Mouse (Mus musculus) midbrain, embryonic 14.5 days (tissue): Measurements from ENCODE around the gene Ddx23. TPM values are rescaled to one million over a fixed set of nuclear protein-coding genes. Genes with fewer than 3 reads are reported as not detected.

Experiments
- ATAC-seq: fragments of 200-750 bp; cut with Nextera tagmentation; 2 replicates; pipeline ENCODE4 v1.8.0; 2017; ENCODE audit warnings: moderate number of reproducible peaks, moderate library complexity; ENCODE audit not compliant: low FRiP score, low TSS enrichment
- DNase-seq: peaks from one replicate; pipeline ENCODE4 v3.0.0-alpha.2; 2015
- H3K27ac ChIP-seq: fragments of 300-500 bp; sonication (generic); replicated peaks from 2 replicates; pipeline ENCODE4 v1.5.1; 2014; ENCODE audit warnings: mild to moderate bottlenecking, low read depth, low read length, moderate library complexity
- H3K27me3 ChIP-seq: fragments of 300-500 bp; sonication (generic); 2 replicates; pipeline ENCODE4 v1.6.1; 2014; ENCODE audit warnings: low read length, control low read depth, mixed read lengths; ENCODE audit not compliant: control insufficient read depth, insufficient read depth
- H3K36me3 ChIP-seq: fragments of 300-500 bp; sonication (generic); 2 replicates; pipeline ENCODE4 v1.6.1; 2014; ENCODE audit warnings: low read length, control low read depth; ENCODE audit not compliant: control insufficient read depth, insufficient read depth
- H3K4me1 ChIP-seq: fragments of 300-500 bp; sonication (generic); 2 replicates; pipeline ENCODE4 v1.6.1; 2014; ENCODE audit warnings: mild to moderate bottlenecking, antibody characterized with exemption, low read length, control low read depth; ENCODE audit not compliant: control insufficient read depth, insufficient read depth
- H3K4me2 ChIP-seq: fragments of 300-500 bp; sonication (generic); 2 replicates; pipeline ENCODE4 v1.6.1; 2014; ENCODE audit warnings: mild to moderate bottlenecking, low read length, moderate library complexity
- H3K4me3 ChIP-seq: fragments of 300-500 bp; sonication (generic); replicated peaks from 2 replicates; pipeline ENCODE4 v1.5.1; 2014; ENCODE audit warnings: low read depth, low read length
- H3K9ac ChIP-seq: fragments of 300-500 bp; sonication (generic); replicated peaks from 2 replicates; pipeline ENCODE4 v1.6.1; 2014; ENCODE audit warnings: mild to moderate bottlenecking, low read length, moderate library complexity
- H3K9me3 ChIP-seq: fragments of 300-500 bp; sonication (generic); 2 replicates; pipeline ENCODE4 v1.6.1; 2016; ENCODE audit warnings: low read length, control low read depth, mixed read lengths; ENCODE audit not compliant: control insufficient read depth
- WGBS: fragments of 180-500 bp; shearing (Covaris S2); extraction: QIAGEN DNeasy Blood & Tissue Kit; methylation state at CpG from one replicate; pipeline ENCODE4 v1.1.7; 2014; 5-methylcytosine and 5-hydroxymethylcytosine counted together
- polyA plus RNA-seq: library from polyadenylated mRNA; unstranded; fragments of >200 nt; fragmentation: Nextera tagmentation; extraction: Ambion mirVana; gene quantifications from 2 replicates; pipeline ENCODE4 v1.2.1, GENCODE M21; 2014

Gene Ddx23
- polyA plus RNA-seq, 1 experiment from 2014 or later: 24.9 TPM

DNA sequence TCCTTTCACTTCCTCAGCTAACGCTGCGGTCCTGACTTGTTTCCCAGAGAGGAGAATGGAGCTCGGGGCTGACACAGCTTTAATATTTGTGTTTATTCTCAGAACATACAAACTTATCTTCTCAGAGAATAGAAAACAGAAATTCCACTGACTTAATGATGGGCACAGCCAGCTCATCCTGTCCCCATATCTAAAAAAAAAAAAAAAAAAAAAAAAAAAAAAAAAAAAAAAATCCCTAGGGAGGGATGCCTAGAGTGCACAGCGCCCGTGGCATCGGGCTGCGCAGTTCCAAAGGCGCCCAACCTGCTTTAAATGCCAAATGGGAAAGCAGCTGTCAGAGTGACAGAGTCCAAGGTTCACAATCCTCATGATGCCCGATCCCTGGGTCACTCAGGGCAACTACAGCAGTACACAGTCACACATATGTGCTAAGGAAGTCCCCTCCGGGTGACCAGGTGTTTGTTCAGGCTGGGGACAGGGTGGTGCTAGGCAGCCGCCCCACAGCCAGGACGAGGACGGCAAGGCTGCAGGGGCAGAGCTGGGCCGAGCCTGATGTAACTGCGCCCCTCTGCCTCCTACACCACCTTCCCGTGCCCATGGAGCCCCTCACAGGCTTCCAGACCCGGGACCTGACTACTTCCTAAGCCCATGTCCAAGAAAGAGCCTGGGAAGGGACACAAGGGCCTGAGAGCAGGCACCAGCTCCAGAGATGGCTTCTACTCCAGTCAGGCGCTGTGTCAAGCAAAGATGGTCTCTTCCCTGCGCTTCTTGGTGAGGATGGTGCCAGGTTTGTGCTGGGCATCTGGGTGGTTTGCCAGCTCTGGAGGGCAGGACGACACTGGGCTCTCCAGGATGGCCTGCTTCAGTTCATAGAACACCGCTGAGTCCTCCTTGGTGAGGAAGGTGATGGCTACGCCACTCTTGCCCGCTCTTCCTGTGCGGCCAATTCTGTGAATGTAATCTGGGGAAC is 17.4 kb downstream of the Ddx23 start:
- Histone ChIP-seq H3K27ac (no peak overlapping the region), H3K9ac (no peak overlapping the region), H3K27me3 (no peaks in the 10 kb centered on the region), H3K4me2 (no peak overlapping the region), H3K9me3 (no peaks in the 10 kb centered on the region), H3K36me3 (peaks cover 100% of the 10 kb centered on the region), H3K4me1 (no peaks in the 10 kb centered on the region), H3K4me3 (no peak overlapping the region)
- 89% methylated on average over 24 of the region's 24 CpGs for WGBS
- ATAC-seq (no peak), DNase-seq (no peak)

DNA sequence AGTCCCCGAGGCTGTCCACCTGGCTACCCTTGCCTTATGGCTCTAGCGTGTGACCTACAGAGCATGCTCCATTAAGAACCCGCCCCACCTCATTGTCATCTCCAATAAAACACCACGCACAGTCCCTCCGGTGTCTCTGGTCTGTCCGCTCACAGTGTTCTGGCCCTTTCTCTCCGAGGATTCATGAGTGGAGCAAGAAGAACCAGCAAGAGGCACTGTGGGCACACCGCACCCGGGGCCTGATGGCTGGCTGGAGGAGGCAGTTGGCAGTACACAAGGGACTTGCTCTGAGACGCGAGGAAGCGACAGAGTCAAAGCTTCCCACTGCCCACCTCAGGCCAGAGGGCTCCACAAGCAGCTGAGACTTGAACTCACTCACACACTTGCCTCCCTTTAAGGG is 18.3 kb downstream of the Ddx23 start:
- H3K4me2 ChIP-seq: no peak overlapping the region
- H3K36me3 ChIP-seq: peaks cover 100% of the 10 kb centered on the region
- H3K9ac ChIP-seq: no peak overlapping the region
- ATAC-seq (no peak), DNase-seq (no peak)
- 85% methylated on average over 12 of the region's 12 CpGs for WGBS
- H3K4me3 ChIP-seq: no peak overlapping the region
- no peaks in the 10 kb centered on the region for H3K4me1 ChIP-seq
- no peak overlapping the region for H3K27ac ChIP-seq
- no peaks in the 10 kb centered on the region for H3K9me3 ChIP-seq
- no peaks in the 10 kb centered on the region for H3K27me3 ChIP-seq

DNA sequence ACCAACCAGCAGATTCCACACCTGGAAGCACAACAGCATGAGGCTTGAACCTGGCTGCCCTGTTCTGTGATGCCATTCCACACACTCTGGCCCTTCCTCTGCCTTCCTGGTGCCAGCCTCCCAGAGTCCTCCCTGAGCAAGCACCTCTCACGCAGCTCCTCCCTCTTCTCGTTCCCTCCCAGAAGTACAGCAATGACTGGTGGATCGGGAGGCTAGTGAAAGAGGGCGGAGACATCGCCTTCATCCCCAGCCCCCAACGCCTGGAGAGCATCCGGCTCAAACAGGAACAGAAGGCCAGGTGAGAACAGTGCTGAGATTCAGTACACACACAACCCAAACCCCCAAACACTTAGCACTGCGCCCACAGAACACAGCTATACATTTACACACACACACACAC is 22.5 kb downstream of the Ddx23 start:
- Histone ChIP-seq H3K27ac (no peak overlapping the region), H3K4me1 (peaks cover 25% of the 10 kb centered on the region), H3K9ac (no peak overlapping the region), H3K4me3 (no peak overlapping the region), H3K27me3 (no peaks in the 10 kb centered on the region), H3K36me3 (peaks cover 64% of the 10 kb centered on the region), H3K9me3 (no peaks in the 10 kb centered on the region), H3K4me2 (no peak overlapping the region)
- no peak for ATAC-seq
- 57% methylated on average over 8 of the region's 8 CpGs for whole genome bisulfite sequencing
- DNase-seq: no peak

GRCm38 (mm10) chr15:98637155-98637554 is 25.5 kb downstream of the Ddx23 start:
- DNase-seq (no peak), ATAC-seq (no peak)
- 35% methylated on average over 3 of the region's 3 CpGs for WGBS
- peak overlapping the region; percentile 87 for H3K4me2 ChIP-seq
- H3K27me3 ChIP-seq: no peaks in the 10 kb centered on the region
- peaks cover 40% of the 10 kb centered on the region for H3K4me1 ChIP-seq
- H3K9me3 ChIP-seq: no peaks in the 10 kb centered on the region
- peak overlapping the region; percentile 97; the same call in 1 of the 2 replicates for H3K9ac ChIP-seq
- H3K4me3 ChIP-seq: no peak overlapping the region
- H3K36me3 ChIP-seq: peaks cover 34% of the 10 kb centered on the region
- H3K27ac ChIP-seq: no peak overlapping the region

- H3K27me3 ChIP-seq: no peaks in the 10 kb centered on the region
- no peak for ATAC-seq
- peaks cover 27% of the 10 kb centered on the region for H3K36me3 ChIP-seq
- peaks cover 43% of the 10 kb centered on the region for H3K4me1 ChIP-seq
- 13% methylated on average over 5 of the region's 5 CpGs for WGBS
- DNase-seq: peak; percentile 75
- peak overlapping the region; percentile 87 for H3K4me2 ChIP-seq
- H3K4me3 ChIP-seq: peak overlapping the region; percentile 81
- H3K9ac ChIP-seq: peak overlapping the region; percentile 97
- H3K27ac ChIP-seq: peak overlapping the region; percentile 99
- no peaks in the 10 kb centered on the region for H3K9me3 ChIP-seq
These were observed 26.2 kb downstream of the Ddx23 start for GRCm38 (mm10) chr15:98636517-98636916.

DNA sequence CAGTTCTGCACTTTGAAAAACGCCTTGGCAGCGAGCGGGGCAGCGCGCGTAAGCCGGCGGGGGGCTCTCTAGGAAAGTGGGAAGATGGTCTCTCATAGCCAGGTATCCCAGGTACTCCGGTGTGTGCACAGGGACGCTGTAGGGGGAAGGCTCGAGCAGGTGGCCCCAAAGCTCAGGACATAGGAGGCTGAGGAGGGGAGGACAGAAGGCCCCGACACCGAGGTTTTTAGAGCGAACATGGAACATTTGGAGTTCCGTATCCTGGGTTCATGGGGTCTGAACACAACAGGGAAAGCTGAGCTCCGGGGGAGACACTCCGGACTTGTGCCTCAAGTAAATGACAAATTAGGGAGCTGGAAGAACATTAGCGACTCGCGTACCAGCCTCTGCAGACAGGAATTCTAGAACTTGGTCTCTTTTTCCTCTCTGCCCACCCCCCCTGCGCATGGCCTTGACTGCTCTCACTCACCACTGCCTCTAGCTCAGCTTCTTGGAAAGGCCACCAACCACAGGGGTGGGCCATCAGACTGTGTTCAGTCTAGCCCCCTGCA is 27.3 kb downstream of the Ddx23 start:
- Histone ChIP-seq H3K9ac (peak overlapping the region; percentile 97), H3K27me3 (peaks cover 6% of the 10 kb centered on the region; the same call in 1 of the 2 replicates), H3K27ac (peak overlapping the region; percentile 99), H3K4me2 (peak overlapping the region; percentile 87), H3K4me1 (peaks cover 49% of the 10 kb centered on the region), H3K36me3 (peaks cover 16% of the 10 kb centered on the region), H3K4me3 (peak overlapping the region; percentile 81), H3K9me3 (no peaks in the 10 kb centered on the region)
- peak; percentile 63 for DNase-seq
- ATAC-seq: no peak
- WGBS: under 1% methylated on average over 21 of the region's 21 CpGs

- no peaks in the 10 kb centered on the region for H3K9me3 ChIP-seq
- peaks cover 12% of the 10 kb centered on the region; the same call in 1 of the 2 replicates for H3K27me3 ChIP-seq
- peak overlapping the region; percentile 99 for H3K27ac ChIP-seq
- peak overlapping the region; percentile 81 for H3K4me3 ChIP-seq
- under 1% methylated on average over 65 of the region's 65 CpGs for WGBS
- peak overlapping the region; percentile 87 for H3K4me2 ChIP-seq
- ATAC-seq: peak; percentile 67
- peaks cover 49% of the 10 kb centered on the region for H3K4me1 ChIP-seq
- peaks cover 8% of the 10 kb centered on the region for H3K36me3 ChIP-seq
- peak overlapping the region; percentile 97 for H3K9ac ChIP-seq
- DNase-seq: peak; percentile 93
These were observed 28.1 kb downstream of the Ddx23 start for GRCm38 (mm10) chr15:98634541-98635081.

DNA sequence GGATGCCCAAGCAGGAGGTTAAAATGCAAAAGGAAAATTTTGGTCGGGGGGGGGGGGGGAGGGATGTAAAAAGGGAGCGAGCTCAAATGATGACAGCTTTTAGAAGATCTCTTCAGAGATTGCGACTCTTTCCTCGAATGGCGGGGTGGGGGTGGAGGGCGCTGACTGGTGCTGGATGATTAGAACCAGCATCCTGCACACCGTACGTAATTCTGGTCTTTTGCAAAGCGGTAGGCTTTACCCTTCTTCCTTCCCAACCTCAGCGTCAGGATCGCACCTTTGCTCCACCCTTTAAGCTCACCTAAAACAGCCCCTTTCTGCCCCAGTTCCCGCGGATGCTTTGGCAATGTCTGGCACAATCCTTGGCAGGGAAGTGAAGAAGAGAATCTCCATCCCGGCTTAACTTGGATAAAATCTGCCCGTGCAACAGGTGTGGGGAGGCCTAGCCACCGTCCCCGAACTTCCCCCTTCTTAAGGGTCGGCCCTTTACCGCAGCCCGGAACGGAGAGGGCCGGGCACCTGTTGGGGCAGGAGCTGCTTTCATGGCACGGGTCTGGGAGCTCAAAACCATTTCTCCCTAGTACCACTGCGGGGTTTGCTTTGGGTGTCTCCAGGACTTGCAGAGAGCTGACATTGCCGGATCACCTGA is 28.7 kb downstream of the Ddx23 start:
- Histone ChIP-seq H3K27me3 (peaks cover 12% of the 10 kb centered on the region; the same call in 1 of the 2 replicates), H3K4me3 (peak overlapping the region; percentile 81), H3K27ac (peak overlapping the region; percentile 99), H3K4me2 (peak overlapping the region; percentile 87), H3K9me3 (no peaks in the 10 kb centered on the region), H3K4me1 (peaks cover 50% of the 10 kb centered on the region), H3K9ac (peak overlapping the region; percentile 97), H3K36me3 (peaks cover 2% of the 10 kb centered on the region; the same call in 1 of the 2 replicates)
- 1% methylated on average over 25 of the region's 25 CpGs for WGBS
- no peak for ATAC-seq
- DNase-seq: peak; percentile 66
